Mouse (Mus musculus) liver, postnatal 0 days (tissue): ENCODE measurements around the gene Gm49387.

Experiments
- CTCF ChIP-seq: sonication (generic); IDR thresholded peaks from 2 replicates; pipeline ENCODE4 v1.5.1; 2016; ENCODE audit warnings: antibody characterized with exemption, low read depth
- EP300 ChIP-seq: IDR thresholded peaks from 2 replicates; pipeline ENCODE4 v1.6.1; 2016; ENCODE audit warnings: antibody characterized with exemption, low read depth, mild to moderate bottlenecking

GRCm38 (mm10) chr14:31510322-31510721 is 130.4 kb downstream of the Gm49387 start:
- TF ChIP-seq CTCF = no peak
- no peak for TF ChIP-seq EP300
